Mouse (Mus musculus) neural tube, embryonic 10.5 days (tissue): ENCODE data around the gene Kiss1.
A peak's percentile ranks its signal among the peaks of the same experiment; 100 is the strongest.
"Not testable (repeated sequence)": the region's sequence is repeated elsewhere in the genome, so short reads cannot be mapped to it uniquely, and the experiment has no call there.

Experiments
- DNase-seq: peaks from one replicate; pipeline ENCODE4 v3.0.0-alpha.2; 2017; ENCODE audit warnings: low spot score; ENCODE audit errors: extremely low spot score

The Kiss1 gene

GRCm38 (mm10) chr1:133317149-133317548 is 4.5 kb upstream of the Kiss1 start:
- no peak for DNase-seq

DNA sequence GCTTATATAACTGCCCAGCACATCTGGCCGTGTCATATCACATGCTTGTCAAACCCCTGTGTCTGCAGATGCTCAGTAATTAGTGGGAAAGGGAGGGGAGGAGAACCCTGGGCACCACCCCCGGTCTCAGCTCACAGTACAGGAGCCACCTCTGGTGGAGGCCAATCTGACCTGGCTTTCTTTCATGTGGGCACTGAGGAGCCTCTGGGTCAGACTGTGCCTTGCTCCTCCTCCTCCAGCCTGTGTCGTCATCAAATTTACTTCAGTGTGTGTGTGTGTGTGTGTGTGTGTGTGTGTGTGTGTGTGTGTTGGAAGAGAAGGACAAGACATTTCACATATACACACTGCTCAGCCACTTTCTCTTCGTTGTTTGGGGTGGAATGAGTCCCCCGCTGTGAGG is 1.7 kb downstream of the Kiss1 start:
- DNase-seq: no peak

- no peak for DNase-seq
These were observed 4.3 kb downstream of the Kiss1 start for GRCm38 (mm10) chr1:133325951-133326350.

DNA sequence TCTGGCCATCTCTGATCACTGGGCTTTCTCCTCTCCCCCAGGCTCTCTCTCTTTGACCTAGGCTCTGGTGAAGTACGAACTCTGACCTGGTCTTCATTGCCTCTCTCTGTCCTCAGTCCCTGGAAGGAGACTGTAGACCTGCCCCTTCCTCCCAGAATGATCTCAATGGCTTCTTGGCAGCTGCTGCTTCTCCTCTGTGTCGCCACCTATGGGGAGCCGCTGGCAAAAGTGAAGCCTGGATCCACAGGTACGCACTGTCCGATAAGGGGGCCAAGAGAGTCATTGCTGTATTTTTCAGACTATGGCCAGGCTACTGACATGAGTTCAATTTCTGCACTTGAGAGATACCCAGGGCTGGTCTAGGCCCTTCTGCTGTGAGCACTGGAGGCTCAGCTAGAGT is 5.4 kb downstream of the Kiss1 start:
- no peak for DNase-seq

- no peak for DNase-seq
These were observed 6.7 kb downstream of the Kiss1 start for GRCm38 (mm10) chr1:133328299-133328795.

GRCm38 (mm10) chr1:133328896-133329637 is 7.4 kb downstream of the Kiss1 start:
- peak; percentile 41 for DNase-seq

- no peak for DNase-seq
These were observed 7.9 kb downstream of the Kiss1 start for GRCm38 (mm10) chr1:133329638-133329964.

DNA sequence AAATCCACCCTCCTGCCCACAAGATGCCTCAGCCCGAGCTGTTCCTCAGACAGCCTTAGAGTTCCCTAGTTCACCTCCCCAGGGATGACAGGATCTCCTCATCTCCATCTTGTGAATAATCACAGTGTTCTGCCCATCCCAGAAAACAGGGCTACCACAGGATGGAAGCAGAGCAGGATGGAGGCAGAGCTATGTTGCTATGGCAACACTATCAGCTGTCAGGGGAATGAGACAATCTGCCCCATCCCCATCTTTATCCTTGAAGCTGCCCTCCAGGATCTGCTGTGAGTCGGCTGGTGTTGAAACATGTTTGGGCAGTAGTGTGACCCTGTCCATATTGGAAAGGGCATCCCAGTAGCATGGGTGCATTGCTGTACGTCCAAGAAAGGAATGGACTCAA is 9.5 kb downstream of the Kiss1 start:
- no peak for DNase-seq

DNA sequence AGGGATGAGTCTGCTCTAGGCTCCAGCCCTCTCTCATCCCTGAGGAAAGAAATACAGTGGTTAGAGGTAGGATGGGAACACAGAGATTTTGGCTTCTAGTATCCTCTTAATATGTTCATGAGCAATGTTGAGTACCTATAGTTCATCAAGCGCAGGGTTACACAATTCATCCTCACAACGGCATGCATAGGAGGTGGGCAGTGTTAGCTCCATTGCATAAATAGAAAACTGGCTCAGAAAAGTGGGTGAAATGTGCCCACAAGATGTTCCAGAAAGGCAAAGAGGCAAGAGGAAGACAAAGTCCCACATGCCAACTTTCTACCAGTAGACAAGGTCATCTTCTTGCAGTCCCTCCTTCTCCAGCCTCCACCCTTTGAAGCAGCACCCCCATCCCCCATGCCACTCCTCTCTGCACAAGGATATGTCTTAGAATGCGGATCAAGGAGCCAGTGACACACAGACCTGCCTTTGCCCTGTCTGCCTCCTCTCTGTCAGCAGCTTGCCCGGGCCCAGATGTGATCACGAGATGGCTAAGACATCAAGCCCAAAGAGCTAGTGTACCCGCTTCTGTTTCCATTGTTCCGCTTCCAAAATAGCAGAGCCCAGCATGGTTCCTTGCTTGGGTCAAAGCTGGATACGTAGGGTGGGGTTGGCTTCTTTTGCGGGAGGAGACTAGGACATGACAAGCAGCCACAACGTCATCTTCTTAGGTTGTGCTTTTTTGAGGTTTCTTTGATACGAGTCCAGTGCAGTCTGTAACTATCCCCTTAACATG is 11.2 kb downstream of the Kiss1 start:
- no peak for DNase-seq

- DNase-seq: no peak
These were observed 12.3 kb downstream of the Kiss1 start for GRCm38 (mm10) chr1:133333937-133334336.

DNA sequence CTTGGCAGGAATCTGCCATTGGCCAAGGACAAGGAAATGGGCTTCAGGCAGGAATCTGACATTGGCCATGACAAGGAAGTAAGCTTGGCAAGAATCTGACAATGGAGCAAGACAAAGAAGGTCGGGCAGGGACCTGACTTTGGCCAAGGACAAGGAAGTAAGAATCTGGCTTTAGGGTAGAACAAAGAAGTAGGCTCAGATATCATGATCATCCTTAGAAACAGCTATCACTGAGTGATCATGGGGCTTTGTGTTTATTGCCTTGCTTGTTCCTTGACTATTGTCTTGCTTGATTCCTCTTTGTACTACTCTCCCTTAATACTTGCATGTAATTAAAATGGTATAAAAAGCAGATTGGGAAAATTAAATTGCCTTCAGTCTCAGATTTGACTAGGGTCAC is 18.7 kb downstream of the Kiss1 start:
- not testable (repeated sequence) for DNase-seq

DNA sequence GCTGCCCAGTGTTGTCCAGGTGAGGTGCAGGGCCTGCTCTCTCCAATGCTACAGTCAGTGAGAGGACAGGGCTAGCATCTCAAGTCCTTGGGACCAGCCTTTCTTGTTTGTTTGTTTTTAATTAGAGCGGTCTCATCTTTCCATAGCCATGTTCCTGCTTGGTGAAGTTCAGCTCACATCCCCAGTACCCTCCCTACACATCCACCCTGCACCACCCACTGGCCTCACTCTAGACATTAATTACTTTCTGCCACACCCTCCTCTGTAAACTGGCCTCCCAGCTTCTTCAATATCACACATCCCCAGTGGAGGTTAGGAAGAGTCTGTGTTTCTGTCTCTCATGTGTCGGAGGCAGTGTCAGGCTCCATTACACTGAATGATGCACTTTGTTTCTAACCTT is 22.7 kb downstream of the Kiss1 start:
- DNase-seq: no peak

DNA sequence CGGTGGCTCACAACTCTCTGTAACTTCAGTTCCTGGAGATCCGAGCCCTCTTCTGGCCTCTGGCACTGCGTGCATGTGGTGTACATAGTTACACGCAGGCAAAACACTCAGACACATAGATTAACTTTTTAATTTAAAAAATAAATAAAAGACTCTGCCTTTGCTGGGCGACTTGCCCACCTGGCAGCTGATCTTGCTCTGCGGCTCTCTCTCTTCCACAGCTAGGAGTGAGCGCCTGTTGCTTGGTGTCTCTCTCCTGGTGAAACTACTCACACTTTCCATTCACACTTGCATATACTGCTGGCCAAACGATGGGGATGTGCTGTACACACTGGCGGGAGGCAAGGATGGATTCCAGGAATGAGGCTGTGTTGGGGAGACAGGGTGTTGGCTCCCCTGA is 24.9 kb downstream of the Kiss1 start:
- no peak for DNase-seq

DNA sequence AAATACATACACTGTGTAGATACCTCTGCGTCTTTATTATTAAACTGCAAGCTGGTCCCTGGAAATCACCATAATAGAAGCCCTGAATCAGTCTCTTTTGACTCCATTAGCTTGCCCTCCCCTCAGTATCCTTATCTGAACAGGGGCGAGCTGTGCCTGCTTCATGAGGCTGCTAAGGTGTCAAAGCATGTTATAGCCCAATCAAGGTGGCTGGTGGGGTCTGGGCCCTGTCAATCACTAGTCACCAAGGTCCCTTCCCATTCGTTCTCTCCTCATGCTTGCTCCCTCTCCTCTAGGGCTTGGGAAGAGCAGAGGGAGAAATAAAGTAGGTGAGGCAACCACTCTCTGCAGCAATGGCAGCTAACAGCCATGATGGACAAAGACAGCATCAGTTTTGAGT is 25.6 kb downstream of the Kiss1 start:
- DNase-seq: no peak

GRCm38 (mm10) chr1:133347693-133348520 is 26.2 kb downstream of the Kiss1 start:
- no peak for DNase-seq

DNA sequence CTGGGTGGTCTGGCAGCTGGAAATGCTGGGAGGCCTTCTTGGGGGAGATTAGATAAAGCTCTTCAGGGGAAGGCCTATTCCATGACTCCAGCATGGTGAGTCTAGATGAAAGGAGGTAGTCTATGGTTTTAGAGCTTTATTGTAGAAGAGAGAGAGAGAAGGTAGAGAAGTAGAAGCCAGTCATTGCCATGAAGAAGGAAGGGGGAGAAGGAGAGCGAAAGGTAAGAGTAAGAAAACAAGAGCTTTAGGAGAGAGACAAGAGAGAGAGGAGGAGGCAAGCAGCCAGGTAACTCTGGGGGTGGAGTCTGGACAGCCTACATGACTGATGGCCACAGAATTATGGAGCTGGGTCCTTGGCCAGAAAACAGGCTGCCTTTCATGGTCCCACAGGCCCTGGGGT is 28.5 kb downstream of the Kiss1 start, which contains the start of gene Ren1:
Gene Ren1, plus strand, starts transcription at position 301 of the 400 bp plus-strand sequence.
- DNase-seq: no peak

DNA sequence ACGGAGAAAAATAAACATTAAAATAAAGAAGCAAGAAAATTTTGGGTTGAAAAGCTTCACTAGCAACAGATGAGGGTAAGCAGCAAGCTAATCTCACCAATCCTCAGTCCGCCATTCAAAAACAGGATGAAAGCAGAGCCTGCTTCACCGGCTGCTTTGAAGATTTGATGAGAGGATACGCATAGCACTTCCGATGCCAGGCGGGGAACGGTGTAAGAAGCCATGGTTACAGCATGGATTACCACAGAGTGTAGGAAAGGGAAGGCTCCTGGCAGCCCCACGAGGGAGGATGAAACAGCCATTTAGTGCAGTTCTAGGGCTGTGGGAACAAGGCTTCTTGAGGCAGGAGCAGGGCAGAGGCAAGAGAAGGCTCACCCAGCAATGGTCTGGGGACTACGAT is 30.1 kb downstream of the Kiss1 start:
- no peak for DNase-seq

GRCm38 (mm10) chr1:133353371-133353809 is 31.7 kb downstream of the Kiss1 start:
- DNase-seq: peak; percentile 74

- DNase-seq: no peak
These were observed 33.8 kb downstream of the Kiss1 start for GRCm38 (mm10) chr1:133355469-133355868.

GRCm38 (mm10) chr1:133355912-133356311 is 34.2 kb downstream of the Kiss1 start:
- no peak for DNase-seq

- no peak for DNase-seq
These were observed 34.7 kb downstream of the Kiss1 start for GRCm38 (mm10) chr1:133356330-133356729.

- DNase-seq: no peak
These were observed 39.3 kb downstream of the Kiss1 start for GRCm38 (mm10) chr1:133361006-133361405.
